Mouse (Mus musculus) heart, postnatal 14 days (tissue): ENCODE results near the gene Hcfc1r1. TPM values are rescaled to one million over a fixed set of nuclear protein-coding genes. Genes with fewer than 3 reads are reported as not detected.
A peak's percentile ranks its signal among the peaks of the same experiment; 100 is the strongest.

Experiments
- DNase-seq, 2 experiments: peaks; one replicate each; pipeline ENCODE4 v3.0.0; 2021 to 2022
- intact Hi-C: fragments of 180-260 bp; cut with DNase I; formaldehyde crosslinking; loops from one replicate; pipeline ENCODE4 v1.15.1; 2025
- total RNA-seq, 2 experiments: library from RNA; stranded (reverse); gene quantifications; 2 replicates each; pipeline ENCODE4 v1.2.3; 2021

Gene Hcfc1r1
- total RNA-seq, 2 experiments from 2014 or later = 186 to 198 TPM

DNA sequence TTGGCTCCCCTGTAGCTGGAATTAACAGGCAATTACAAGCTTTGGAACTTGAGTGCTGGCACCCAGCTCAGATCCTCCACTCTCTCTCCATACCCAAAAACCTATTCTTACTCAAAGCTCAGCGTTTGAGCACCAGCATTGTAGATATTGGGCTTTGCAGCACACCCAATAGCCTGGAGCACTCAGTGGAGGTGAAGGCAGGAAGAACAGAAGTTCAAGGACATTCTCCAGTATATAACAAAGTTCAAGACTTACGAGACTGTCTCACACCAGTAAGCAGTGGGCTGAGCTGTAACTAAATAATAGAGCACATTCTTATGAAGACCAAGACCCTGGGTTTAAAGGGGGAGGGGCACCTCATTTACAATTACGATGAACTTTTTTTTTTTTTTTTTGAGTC is 635 bp upstream of the Hcfc1r1 start:
- DNase-seq = no peak
- intact Hi-C loops = no loop called here

DNA sequence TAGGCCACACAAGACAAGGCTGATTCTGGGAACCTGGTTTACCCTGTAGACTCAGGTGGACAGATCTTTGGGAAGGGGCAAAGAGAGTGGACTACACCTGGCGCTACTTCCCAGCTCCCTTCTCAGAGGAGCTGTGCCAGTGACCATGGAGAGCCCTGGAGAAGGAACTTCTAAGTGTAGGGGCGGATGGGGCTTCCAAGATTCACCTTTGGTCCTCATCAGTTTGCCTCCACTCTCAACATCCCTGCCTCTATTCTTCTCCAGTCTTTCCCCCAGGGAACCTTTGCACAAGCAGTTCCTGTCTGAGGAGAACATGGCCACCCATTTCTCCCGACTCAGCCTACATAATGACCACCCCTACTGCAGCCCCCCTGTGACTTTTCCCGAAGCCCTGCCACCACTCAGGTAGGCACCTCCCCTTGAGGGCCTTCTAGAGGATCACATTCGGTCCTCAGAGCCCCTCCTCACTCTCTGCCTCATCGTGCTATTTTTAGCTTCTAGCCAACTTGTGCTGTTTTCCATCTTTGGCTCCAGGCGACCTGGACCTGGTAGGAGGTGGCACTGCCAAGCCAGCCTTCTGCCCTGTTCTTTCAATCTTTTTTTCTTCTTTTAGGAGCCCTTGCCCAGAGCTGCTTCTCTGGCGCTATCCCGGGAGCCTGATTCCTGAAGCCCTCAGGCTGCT is 1.0 kb downstream of the Hcfc1r1 start:
- peak; percentile 20 to 48 for DNase-seq
- intact Hi-C loops = no loop called here

DNA sequence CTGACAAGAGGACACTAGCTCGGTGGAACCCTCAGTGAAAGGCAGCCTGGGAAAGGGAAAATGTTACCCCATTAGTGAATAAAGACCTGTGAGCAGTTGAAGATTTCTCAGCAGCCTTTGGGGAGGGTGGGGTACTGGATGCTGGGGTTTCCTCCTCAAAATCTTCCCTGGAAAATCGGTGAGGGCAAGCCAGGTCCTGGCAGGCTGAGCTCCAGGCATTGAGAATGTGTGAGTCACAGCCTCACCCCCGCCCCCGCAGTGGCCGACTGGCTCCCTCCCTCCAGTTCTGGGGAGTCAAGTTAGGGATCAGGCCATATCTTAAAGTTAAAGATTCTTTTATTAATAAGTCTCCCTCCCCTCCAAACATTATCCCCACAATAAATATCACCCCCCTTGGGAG is 1.7 kb downstream of the Hcfc1r1 start:
- DNase-seq = peak; percentile 65 to 66

DNA sequence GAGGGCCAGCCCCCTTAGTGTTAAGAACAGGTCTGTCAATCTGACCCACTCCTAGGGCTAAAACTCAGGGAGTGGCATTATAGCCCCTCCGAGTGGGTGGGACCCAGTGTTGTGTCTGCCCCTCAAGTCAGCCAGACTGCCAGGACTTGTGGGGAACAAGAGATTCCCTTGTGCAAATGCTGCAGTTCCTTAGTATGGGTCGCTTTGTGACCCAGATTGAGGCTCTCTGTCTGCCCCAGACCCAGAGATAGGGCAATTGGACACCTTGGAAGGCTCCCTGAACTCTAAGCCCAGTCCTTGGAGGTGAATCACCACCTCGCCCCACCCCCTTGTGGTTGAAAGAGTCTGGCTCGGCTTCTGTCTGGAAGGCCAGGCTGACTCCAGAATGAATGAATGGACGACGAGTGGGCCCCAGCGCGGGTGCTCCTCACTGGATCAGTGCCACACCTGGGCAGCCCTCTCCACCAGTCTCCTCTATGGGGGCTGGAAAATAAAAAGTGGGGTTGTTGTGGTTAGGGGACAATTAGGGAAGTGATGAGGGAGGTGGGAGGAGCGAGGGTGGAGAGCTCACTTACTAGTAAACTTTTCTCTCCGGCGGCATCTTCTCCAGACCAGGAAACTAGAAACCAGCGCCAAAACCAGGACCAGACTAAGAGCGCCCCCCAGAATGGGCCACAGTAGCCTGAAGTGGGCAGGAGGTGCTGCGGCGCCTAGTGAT is 2.3 kb downstream of the Hcfc1r1 start:
- intact Hi-C loops = loop anchor here (2.0 kb wide), 1 partner anchor 27 kb away; no protein-coding TSS in a partner anchor
- DNase-seq = peak; percentile 34 to 50

More for the DNA sequence above, 1.7 kb downstream of the Hcfc1r1 start:
- intact Hi-C loops = no loop called here

DNA sequence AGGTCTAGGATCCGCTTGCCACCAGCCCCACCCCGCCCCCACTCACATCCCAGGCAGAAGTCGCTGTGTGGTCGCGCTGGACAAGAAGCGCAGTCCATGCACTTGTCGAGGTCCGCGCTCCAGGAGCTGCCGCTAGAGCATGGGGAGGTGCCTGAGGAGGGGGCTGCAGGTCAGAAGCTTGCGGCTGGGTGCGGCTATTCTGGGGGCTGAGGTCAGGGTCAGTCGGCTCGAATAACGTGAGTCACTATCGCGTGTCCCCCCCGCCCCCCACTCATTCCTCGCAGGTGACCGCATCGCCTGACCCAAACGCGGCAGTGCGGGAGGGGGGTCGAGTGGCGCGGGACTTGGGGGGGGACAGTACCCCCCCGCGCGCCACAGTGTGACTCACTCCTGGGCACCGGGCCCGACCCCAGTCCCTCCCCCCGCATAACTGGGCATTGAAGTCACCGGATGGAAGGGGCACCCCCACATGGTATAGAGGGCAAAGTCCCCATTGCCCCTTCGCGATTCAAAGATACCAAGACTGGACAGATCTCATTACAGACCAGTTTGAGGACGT is 3.2 kb downstream of the Hcfc1r1 start:
- DNase-seq = peak; percentile 68 to 76
- intact Hi-C loops = loop anchor here (2.0 kb wide), 1 partner anchor 26 kb away; no protein-coding TSS in a partner anchor

DNA sequence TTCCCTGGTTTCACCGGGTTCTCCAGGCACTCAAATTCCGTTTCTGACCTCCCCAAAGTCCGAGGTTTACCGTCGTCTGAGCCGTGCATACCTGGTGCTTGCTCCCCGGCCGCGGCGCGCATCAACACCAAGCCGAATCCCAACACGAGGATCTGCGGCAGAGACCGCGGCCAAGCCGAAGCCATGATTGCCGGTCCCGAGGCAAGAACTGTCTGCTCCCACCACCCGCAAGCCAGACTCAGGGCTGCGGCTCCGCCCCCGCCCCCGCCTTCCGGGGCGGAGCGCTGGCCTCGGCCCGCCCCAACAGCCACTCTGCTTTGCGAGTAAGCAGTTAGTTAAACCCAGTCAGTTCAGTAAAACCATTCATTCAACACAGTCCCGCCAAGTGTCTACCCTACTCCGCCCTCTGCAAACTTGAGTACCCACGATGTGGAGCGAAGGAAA is 3.9 kb downstream of the Hcfc1r1 start, which contains the start of gene Tnfrsf12a:
TSS of gene Tnfrsf12a (minus strand) at position 233 of the 444 bp plus-strand sequence.
- intact Hi-C loops = loop anchor here (2.0 kb wide), 1 partner anchor 26 kb away; no protein-coding TSS in a partner anchor
- peak; percentile 90 for DNase-seq

DNA sequence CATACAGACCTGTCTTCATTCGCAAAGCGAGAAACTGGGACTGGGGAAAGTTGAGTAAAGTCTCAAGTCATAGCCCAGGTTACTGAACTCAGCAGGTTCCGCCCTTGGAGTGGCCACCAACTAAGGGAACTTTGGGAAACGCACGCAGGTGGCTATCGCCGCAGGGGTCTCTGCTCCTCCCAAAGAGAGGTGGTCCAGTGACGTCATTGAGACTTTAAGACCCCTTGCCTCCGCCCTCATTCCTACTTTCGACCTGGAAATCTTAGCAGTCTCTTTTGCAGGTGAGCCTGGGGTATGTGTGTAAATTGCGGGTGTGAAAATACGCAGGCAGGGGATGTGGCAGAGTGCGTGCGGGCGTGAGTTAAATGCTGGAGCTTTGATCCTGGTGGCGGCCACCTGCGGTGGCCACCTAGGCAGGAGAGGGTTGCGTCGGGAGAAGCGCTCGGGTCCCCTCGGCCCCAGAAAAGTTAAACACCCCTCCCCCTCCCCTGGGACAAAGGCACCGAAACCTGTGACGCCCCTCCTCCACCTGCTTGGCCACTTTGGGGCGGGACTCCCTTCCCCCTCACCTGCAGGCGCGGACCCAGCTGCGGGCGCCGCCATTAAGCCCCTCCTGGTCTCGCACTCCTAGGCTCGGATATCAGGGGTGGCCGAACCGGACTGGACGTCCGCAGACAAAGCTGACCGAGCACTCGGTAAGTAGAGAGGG is 5.9 kb downstream of the Hcfc1r1 start, which contains the start of gene Cldn6:
TSS of gene Cldn6 (plus strand) at position 123 of the 709 bp plus-strand sequence.
- intact Hi-C loops = no loop called here
- no peak for DNase-seq

DNA sequence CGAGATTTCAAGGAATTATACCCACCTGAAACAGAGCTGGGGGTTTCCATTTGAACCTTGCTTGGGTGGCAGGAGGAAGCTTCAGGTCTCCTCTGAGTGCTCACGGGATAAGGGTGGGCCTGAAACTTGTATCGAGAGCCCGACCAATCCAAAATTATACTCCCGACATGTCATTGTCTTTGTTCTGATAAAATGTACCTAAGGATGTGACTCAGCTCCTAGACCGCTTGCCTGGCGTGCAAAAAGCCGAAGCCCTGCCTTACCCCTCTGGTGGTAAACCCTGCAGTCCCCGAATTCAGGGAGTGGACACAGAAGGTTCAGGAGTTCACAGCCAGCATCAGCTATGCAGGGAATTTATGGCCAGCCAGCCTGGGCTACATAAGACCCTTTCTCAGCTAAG is 6.9 kb downstream of the Hcfc1r1 start:
- DNase-seq = no peak
- intact Hi-C loops = no loop called here

DNA sequence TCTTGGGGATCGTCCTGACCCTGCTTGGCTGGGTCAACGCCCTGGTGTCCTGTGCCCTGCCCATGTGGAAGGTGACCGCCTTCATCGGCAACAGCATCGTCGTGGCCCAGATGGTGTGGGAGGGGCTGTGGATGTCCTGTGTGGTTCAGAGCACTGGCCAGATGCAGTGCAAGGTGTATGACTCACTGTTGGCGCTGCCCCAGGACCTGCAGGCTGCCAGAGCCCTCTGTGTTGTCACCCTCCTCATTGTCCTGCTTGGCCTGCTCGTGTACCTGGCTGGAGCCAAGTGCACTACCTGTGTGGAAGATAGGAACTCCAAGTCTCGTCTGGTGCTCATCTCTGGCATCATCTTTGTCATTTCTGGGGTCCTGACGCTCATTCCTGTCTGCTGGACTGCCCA is 7.7 kb downstream of the Hcfc1r1 start:
- no peak for DNase-seq
- intact Hi-C loops = no loop called here

DNA sequence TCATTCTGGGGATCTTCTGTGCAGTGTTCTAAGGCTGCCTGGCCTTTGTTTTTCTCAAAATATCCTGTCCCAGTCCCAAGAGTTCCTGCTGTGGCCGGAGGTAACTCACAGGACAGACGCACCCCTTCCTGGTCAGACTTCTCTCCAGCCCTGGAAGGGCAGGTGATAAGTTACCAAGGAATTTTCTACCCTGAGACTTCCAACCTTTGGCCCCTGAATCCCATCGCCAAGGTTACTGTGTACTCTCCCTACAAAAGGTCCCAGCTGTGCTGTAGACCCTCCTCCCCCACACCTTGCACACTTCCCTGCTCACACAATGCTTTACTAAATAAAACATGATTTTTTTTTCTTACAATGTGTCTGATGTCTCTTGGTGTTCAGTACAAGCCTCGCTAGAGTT is 8.7 kb downstream of the Hcfc1r1 start:
- no peak for DNase-seq
- intact Hi-C loops = no loop called here

DNA sequence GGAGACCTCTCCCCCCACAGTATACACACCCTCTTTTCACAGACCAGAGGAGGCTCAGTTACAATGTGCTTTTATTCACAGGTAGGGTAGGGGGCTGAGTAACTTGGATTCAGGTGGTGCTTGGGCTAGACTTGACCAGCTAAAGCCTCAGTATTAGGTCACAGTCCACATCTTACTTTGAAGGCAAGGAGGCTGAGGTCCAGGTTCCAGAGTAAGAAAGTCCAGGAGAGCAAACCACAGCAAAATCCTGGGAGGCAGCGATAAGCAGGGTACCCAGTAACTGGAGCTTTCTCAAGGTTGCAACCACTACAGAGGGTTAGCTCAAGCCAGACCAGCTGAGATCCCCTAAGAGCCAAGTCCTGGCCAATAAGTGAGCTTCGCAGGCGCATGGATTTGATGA is 9.1 kb downstream of the Hcfc1r1 start:
- intact Hi-C loops = no loop called here
- no peak for DNase-seq

DNA sequence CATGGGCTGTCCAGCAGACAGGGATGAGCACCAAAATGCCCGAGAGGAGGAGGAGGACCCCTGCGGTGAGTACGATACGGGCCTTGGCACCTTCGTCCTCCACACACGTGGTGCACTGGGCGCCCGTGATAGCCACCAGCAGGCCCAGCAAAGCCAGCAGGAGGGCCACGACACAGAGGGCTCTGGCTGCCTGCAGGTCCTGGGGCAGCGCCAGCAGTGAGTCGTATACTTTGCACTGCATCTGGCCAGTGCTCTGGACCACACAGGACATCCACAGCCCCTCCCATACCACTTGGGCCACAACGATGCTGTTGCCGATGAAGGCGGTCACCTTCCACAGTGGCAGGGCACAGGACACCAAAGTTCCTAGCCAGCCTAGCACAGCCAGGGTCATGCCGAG is 9.8 kb downstream of the Hcfc1r1 start:
- intact Hi-C loops = no loop called here
- DNase-seq = no peak

DNA sequence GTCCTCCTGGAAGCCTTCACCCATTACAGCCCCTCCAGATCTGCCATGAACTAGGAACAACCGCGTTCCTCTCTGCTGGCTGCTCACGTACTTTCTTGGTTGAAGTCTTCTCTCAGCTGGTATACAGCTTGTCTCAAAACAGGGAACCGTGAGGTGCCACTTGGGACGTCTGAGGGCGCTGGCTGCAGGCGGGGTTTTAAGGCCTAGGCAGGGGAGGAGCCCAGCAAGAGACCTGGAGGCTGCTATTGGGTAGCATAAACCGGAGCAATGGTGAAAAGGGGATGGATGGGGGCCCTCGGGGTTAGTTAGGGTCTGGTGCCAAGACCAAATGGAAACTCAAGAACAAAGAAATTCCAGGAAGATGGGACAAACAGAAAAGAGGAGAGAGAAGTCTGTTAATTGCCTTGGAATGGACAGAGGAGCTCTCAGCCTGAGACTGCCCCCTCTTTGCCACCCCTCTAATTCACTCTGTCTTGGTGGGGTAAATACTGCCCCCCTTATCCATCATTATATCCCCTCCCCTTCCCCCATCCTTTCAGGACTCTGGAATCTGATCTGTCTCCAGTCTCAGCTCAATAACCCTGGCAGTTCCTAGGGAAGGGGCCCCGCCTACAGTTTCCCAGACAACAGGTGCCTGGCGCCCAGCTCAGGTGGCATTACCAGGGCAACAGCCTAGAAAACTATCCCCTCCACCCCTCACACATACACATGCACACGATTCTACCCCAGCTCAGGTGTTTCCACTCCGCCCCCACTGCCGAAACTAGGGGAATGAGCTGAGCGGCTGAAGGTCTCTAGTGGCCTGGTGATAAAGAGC is 10.7 kb downstream of the Hcfc1r1 start, which contains the start of gene Cldn9:
TSS of gene Cldn9 (minus strand) at position 171 of the 817 bp plus-strand sequence.
- no peak for DNase-seq
- intact Hi-C loops = no loop called here

DNA sequence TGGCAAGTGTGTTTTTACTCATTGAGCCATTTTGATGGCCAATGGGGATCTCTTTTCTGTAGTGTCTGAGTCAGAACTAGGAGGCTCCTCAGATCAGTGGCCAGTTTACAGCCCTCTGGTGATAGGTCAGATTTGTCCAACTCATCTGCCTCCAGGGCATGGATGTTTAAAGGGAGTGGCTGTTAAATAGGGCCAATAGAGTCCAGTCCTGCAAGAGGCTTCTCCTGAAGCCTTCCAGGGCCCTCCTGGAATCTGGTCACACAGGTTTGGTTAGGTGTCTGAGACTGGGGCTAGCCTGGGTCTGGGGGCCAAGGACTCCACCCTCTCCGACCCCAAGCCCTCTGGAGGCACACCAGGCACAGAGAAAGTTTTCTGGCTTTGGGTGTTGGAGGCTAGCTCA is 21.1 kb downstream of the Hcfc1r1 start:
- intact Hi-C loops = no loop called here
- DNase-seq = no peak

DNA sequence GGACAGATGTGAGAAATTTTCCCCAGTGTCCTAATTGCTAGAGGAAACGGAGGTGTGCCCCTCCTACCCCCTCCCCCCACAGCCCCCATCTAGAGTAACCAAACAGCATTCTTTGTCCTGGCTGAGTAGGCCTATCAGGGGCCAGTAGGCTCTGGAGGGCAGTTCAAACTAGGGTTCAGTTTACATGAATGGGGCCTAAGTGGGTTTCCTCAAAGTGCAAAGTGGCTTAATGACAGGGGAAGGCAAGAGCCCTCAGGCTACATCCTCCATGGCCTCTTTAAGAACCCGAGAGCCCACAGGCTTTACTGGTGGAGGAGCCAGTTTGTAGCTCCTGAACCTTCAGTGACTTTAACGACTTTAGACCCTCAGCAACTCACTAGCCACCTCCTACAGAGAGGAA is 22.4 kb downstream of the Hcfc1r1 start:
- DNase-seq = no peak
- intact Hi-C loops = no loop called here

DNA sequence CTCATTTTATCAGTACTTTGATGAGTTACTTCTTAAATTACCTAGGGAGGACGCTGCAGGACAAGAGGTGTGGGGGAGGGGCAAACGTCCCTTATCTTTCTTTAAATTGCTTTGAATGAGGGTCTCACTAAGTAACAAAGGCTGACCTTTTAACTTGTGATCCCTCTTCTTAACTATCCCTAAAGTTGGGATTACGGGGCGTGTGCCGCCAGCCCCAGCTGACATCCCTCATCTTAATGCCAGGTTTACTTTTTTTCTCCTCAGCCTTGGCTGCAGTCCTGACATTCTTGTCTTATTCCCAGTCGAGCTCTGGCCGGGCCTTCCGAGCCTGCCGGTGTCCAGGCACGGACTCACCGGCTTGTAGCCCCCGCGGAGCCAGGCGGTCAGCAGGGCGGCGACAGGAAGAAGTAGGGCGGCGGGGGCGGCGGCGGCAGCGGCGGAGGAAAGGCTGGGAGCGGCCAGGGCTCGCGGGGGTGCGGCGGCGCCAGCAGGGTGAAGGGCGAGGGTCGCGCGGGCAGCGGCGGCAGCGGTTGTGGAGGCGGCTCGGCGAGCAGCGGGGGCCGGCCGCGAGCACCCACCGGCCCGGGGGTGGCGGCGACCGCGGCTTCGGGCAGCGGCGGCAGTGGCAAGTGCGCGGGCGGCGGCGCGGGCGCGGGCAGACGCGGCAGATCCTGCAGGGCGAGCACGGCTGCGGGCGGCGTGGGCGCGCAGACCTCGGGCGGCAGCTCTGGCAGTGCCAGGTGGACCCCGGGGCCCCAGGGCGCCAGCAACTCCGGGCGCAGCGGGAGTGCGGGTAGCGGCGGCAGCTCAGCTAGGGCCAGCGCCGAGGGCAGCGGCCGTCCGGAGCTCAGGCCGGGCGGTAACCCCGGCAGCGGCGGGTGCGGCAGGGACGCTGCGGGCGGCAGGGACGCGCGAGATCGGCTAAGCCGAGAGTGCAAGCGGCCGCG is 26.0 kb downstream of the Hcfc1r1 start:
- DNase-seq = peak; percentile 64 to 66
- intact Hi-C loops = no loop called here

DNA sequence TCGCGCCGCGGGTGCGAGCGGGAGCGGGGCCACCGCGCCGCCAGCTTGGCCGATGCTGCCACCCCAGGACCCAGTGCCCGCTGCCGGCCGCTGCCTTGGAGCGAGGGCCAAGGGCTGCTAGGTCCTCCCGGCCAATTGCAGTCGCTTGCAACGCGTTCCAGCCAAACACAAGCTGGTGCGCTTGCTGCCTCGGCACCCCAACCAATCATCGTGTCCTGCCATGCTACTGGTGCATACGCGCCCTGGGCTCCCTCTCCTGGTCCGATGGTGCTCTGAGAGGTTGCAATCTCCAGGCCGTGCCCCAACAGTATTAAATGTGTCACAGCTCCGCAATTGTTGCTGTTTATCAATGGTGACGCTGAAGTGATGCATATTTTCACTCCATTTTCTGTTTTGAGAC is 26.7 kb downstream of the Hcfc1r1 start:
- intact Hi-C loops = no loop called here
- peak; percentile 87 to 90 for DNase-seq

DNA sequence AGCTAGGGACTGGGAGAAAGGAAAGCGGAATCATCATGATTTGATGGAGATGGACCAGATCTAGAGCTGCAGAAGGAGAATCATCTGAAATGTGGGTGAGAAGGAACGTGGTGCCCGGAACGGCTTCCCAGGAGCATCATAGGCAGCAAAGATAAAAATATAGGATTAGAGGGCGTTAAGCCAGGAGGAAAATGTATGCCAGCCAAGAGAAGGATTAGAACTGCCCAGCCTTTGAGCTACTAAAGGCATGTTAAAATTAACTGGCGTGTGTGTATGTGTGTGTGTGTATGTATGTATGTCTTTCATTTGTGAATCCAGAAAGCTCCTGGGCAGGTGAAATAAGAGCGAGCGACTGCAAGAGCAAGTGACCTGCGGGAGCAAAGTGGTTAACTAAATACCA is 29.9 kb downstream of the Hcfc1r1 start:
- DNase-seq = no peak
- intact Hi-C loops = loop anchor here (2.0 kb wide), 1 partner anchor 26 kb away; the partner anchor contains the start of gene Tnfrsf12a

DNA sequence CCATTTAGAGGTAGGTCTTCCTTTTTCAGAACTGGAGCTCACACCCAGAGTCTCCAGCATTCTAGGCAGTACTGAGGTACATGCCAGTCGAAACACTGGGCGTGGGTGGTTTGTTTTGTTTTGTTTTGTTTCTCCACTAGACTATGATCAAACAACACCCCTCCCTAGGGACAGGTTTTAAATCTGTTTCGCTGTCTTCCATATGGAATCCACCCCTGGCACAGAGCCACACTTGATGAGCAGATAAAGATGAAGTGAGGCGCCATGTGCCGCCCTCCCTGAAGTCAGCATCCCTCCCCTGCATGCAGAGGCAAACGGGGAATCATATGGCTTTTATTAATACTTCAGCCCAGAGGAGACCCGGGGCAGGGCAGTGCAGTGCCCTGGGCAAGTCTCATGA is 31.3 kb downstream of the Hcfc1r1 start:
- DNase-seq = no peak
- intact Hi-C loops = no loop called here
